Mouse (Mus musculus) cerebellum, adult 2 months (tissue): Measurements from ENCODE around the gene Cox8a.

Experiments used
- CTCF ChIP-seq: fragments of 200-500 bp; IDR thresholded peaks from 2 replicates; pipeline ENCODE4 v1.5.1; 2011; ENCODE audit warnings: low read depth, mild to moderate bottlenecking, control low read depth, low read length, moderate library complexity, borderline replicate concordance; ENCODE audit not compliant: insufficient read depth
- POLR2A ChIP-seq: fragments of 200-500 bp; IDR thresholded peaks from 2 replicates; pipeline ENCODE4 v1.6.1; 2011; ENCODE audit warnings: low read length, control low read depth, borderline replicate concordance; ENCODE audit not compliant: insufficient read depth

DNA sequence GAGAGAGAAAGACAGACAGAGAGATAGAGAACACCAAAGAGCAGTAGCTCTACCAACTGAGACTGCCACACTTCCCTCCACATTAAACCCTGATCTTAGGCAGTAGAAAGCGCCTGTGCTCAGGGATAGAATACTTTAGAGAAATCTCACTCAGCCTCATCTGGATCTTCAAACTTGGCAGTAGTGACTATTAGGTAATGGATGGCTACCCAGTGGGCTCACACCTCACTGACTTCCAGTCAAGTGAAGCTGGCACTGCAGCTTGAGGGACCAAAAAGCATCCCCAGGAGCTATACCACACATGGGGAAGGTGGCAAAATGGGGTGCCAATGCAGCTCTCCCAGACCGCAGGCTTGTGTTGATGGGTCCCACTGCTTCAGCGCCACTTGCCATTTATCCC lies 6.8 kb upstream of the Cox8a start:
- TF ChIP-seq CTCF = no peak
- TF ChIP-seq POLR2A = no peak
